Mouse (Mus musculus) myocyte (in vitro differentiated cells): ENCODE results near the gene Arl16. TPM values are rescaled to one million over a fixed set of nuclear protein-coding genes. Genes with fewer than 3 reads are reported as not detected.

Experiments used
- H3K27me3 ChIP-seq: one replicate; pipeline ENCODE4 v1.6.1; 2011; ENCODE audit not compliant: control insufficient read depth, insufficient read depth, insufficient read length
- H3K36me3 ChIP-seq: one replicate; pipeline ENCODE4 v1.6.1; 2011; ENCODE audit not compliant: control insufficient read depth, insufficient read depth
- H3K4me2 ChIP-seq: one replicate; pipeline ENCODE4 v1.6.1; 2011; ENCODE audit warnings: low read depth, control low read depth
- H3K4me3 ChIP-seq: one replicate; pipeline ENCODE4 v1.5.1; 2011; ENCODE audit warnings: mild to moderate bottlenecking, control low read depth, moderate library complexity
- H3K79me2 ChIP-seq: one replicate; pipeline ENCODE4 v1.6.1; 2011; ENCODE audit not compliant: control insufficient read depth, insufficient read depth
- H3ac ChIP-seq: one replicate; pipeline ENCODE4 v1.6.1; 2011; ENCODE audit not compliant: control insufficient read depth, insufficient read length
- CEBPB ChIP-seq: IDR thresholded peaks from 2 replicates; pipeline ENCODE4 v1.6.1; 2011; ENCODE audit warnings: mild to moderate bottlenecking, moderate library complexity; ENCODE audit not compliant: poor library complexity, insufficient read depth, severe bottlenecking
- E2F4 ChIP-seq: IDR thresholded peaks from one replicate; pipeline ENCODE4 v1.6.1; 2011; ENCODE audit warnings: mild to moderate bottlenecking, control low read depth, moderate library complexity; ENCODE audit not compliant: insufficient read depth
- MAX ChIP-seq: IDR thresholded peaks from one replicate; pipeline ENCODE4 v1.6.1; 2011; ENCODE audit warnings: low read depth, mild to moderate bottlenecking, control low read depth
- MYOD1 ChIP-seq, 3 experiments: IDR thresholded peaks; one replicate each; pipeline ENCODE4 v1.6.1; 2011; ENCODE audit warnings: control low read depth in 2 of 3, low read depth in 2 of 3, mild to moderate bottlenecking in 2 of 3, moderate library complexity in 1 of 3; ENCODE audit not compliant: insufficient read length in 2 of 3, control insufficient read depth in 1 of 3
- MYOG ChIP-seq, 3 experiments: IDR thresholded peaks; one replicate each; pipeline ENCODE4 v1.6.1; 2011; ENCODE audit warnings: control low read depth in 2 of 3, low read depth in 2 of 3, mild to moderate bottlenecking in 2 of 3; ENCODE audit not compliant: insufficient read length in 2 of 3, control insufficient read depth in 1 of 3, insufficient read depth in 1 of 3
- POLR2A ChIP-seq: IDR thresholded peaks from one replicate; pipeline ENCODE4 v1.6.1; 2011; ENCODE audit warnings: low read depth, mild to moderate bottlenecking, control low read depth, moderate library complexity; ENCODE audit not compliant: insufficient read length
- POLR2AphosphoS2 ChIP-seq: IDR thresholded peaks from one replicate; pipeline ENCODE4 v1.6.1; 2011; ENCODE audit warnings: low read depth, control low read depth; ENCODE audit not compliant: insufficient read length
- REST ChIP-seq: IDR thresholded peaks from one replicate; pipeline ENCODE4 v1.6.1; 2011; ENCODE audit warnings: mild to moderate bottlenecking, control low read depth, moderate library complexity; ENCODE audit not compliant: insufficient read depth, insufficient read length
- SRF ChIP-seq: IDR thresholded peaks from one replicate; pipeline ENCODE4 v1.6.1; 2011; ENCODE audit warnings: low read depth; ENCODE audit not compliant: control insufficient read depth, insufficient read length
- TCF12 ChIP-seq: IDR thresholded peaks from one replicate; pipeline ENCODE4 v1.6.1; 2011; ENCODE audit warnings: mild to moderate bottlenecking, control low read depth; ENCODE audit not compliant: poor library complexity, insufficient read depth, severe bottlenecking
- TCF3 ChIP-seq: IDR thresholded peaks from one replicate; pipeline ENCODE4 v1.6.1; 2011; ENCODE audit warnings: low read depth, control low read depth; ENCODE audit not compliant: insufficient read length
- USF1 ChIP-seq: IDR thresholded peaks from one replicate; pipeline ENCODE4 v1.6.1; 2011; ENCODE audit warnings: low read depth, mild to moderate bottlenecking, control low read depth, moderate library complexity
- polyA plus RNA-seq: library from polyadenylated mRNA; unstranded; fragments of >200 nt; fragmentation: generic; extraction: Trizol; gene quantifications from one replicate; pipeline ENCODE4 v1.2.1, GENCODE M21; 2012; ENCODE audit warnings: missing spikeins

The Arl16 gene
- polyA plus RNA-seq, 1 experiment = 15.6 TPM

DNA sequence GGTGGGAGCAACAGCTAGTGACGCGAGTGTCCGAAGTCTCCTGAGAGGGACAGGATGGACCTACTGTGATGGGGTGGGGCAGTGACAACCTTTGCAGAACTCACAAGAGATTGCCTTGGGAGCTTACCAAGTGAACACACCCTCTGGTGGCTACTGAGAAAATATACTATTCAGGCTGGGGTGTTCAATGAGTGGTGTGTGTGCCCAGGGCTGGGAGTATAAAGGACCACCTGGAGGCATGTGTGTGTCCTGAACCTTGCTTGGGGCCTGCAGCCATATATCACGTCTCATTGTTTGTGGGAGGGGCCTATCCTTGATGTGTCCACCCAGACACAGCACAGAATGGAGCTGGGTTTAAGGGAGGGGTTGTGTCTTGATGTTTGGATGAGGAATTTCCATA is 21.1 kb upstream of the Arl16 start:
- H3K4me2 ChIP-seq = no peak overlapping the region
- TF ChIP-seq POLR2AphosphoS2 (no peak), POLR2A (no peak), SRF (no peak), MYOG (IDR thresholded peaks at IDR 0.05; ENCODE audit: control insufficient read depth in 1 of 3, insufficient read depth in 1 of 3, insufficient read length in 2 of 3, low read depth in 2 of 3) (no peak), TCF3 (no peak), CEBPB (no peak), USF1 (no peak), E2F4 (no peak), TCF12 (no peak), MYOD1 (IDR thresholded peaks at IDR 0.05; ENCODE audit: control insufficient read depth in 1 of 3, insufficient read length in 2 of 3, low read depth in 2 of 3) (no peak), REST (no peak), MAX (no peak)
- no peak overlapping the region for H3K4me3 ChIP-seq
- peaks cover 30% of the 10 kb centered on the region for H3K79me2 ChIP-seq
- peaks cover 16% of the 10 kb centered on the region for H3K36me3 ChIP-seq
- no peak overlapping the region for H3ac ChIP-seq
- no peaks in the 10 kb centered on the region for H3K27me3 ChIP-seq

DNA sequence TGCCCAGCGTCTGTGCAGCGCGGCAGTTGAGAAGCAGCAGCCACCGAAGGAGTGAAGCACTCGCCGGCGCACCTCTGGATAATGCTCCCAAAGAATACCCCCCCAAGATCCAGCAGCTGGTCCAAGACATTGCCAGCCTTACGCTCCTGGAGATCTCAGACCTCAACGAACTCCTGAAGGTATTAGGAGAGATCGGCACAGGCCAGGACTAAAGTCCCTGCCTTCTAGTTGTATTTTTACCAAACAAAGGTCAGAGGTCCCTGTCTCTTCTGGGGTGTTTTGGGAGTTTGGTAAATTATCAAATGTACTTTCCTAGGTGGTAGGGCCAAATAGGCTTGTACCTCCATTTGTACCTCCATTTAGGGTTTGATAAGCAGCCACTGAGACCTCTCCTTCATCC is 17.8 kb upstream of the Arl16 start:
- no peak for TF ChIP-seq MYOD1 (IDR thresholded peaks at IDR 0.05; ENCODE audit: control insufficient read depth in 1 of 3, insufficient read length in 2 of 3, low read depth in 2 of 3)
- TF ChIP-seq MYOG (IDR thresholded peaks at IDR 0.05; ENCODE audit: control insufficient read depth in 1 of 3, insufficient read depth in 1 of 3, insufficient read length in 2 of 3, low read depth in 2 of 3) = no peak
- TF ChIP-seq REST = no peak
- no peak for TF ChIP-seq POLR2AphosphoS2
- TF ChIP-seq TCF3 = no peak
- peak overlapping the region; percentile 90 for H3ac ChIP-seq
- no peaks in the 10 kb centered on the region for H3K27me3 ChIP-seq
- peak overlapping the region; percentile 92 for H3K4me2 ChIP-seq
- peak overlapping the region; percentile 91 for H3K4me3 ChIP-seq
- H3K36me3 ChIP-seq = peaks cover 28% of the 10 kb centered on the region
- H3K79me2 ChIP-seq = peaks cover 24% of the 10 kb centered on the region

DNA sequence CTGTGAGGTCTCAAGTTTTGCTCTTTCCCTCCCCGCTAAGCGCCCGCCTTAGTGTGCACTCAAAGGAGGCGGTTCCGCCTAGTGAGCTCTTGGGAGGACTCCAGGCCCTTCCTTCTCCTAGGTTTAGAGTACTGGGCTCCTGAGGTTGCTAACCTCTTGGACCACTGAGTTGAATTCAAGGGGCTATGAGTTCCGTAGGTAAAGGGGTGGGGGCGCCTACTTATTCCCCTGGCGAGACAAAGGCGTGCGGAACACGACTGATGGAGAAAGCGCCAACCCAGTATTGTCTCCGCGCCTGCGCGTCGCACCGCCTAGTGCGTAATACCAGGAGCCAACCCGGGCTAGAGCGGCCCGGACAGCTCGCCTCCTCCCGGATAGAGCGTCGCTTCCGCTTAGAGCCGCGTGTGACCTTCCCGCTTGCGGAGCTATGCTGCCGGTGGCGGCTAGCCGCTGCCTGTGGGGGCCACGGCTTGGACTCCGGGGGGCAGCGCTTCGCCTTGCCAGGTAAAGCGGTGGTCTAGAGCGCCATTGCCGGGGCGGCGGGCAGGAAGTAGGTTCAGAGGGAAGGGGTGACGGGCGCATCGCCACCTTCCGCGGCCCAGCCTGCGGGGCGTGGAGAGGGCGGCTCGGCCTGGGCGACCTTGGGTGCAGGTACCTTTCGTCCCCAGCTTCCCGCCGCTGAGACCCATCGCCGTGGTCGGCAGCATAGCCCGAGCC is 17.0 kb upstream of the Arl16 start, which contains the start of gene Mrpl12:
Mrpl12 (plus strand) TSS at position 349 of the 717 bp plus-strand sequence.
- peak within 1 kb of the TSS; percentile 91 for H3K4me3 ChIP-seq
- no peak for TF ChIP-seq E2F4
- peak; percentile 90 for TF ChIP-seq POLR2AphosphoS2
- peak; percentile 79 for TF ChIP-seq SRF
- no peak for TF ChIP-seq TCF12
- no peak for TF ChIP-seq CEBPB
- peak in 2 of 3 experiments; percentile 12 to 59 for TF ChIP-seq MYOG (IDR thresholded peaks at IDR 0.05; ENCODE audit: control insufficient read depth in 1 of 3, insufficient read depth in 1 of 3, insufficient read length in 2 of 3, low read depth in 2 of 3)
- TF ChIP-seq MYOD1 (IDR thresholded peaks at IDR 0.05; ENCODE audit: control insufficient read depth in 1 of 3, insufficient read length in 2 of 3, low read depth in 2 of 3) = no peak
- no peak for TF ChIP-seq REST
- no peak for TF ChIP-seq MAX
- TF ChIP-seq POLR2A = peak; percentile 84
- peak within 1 kb of the TSS; percentile 90 for H3ac ChIP-seq
- peak within 1 kb of the TSS; percentile 92 for H3K4me2 ChIP-seq
- peaks cover 28% of the 10 kb centered on the region for H3K36me3 ChIP-seq
- H3K79me2 ChIP-seq = peaks cover 24% of the 10 kb centered on the region
- H3K27me3 ChIP-seq = no peaks in the 10 kb centered on the region

DNA sequence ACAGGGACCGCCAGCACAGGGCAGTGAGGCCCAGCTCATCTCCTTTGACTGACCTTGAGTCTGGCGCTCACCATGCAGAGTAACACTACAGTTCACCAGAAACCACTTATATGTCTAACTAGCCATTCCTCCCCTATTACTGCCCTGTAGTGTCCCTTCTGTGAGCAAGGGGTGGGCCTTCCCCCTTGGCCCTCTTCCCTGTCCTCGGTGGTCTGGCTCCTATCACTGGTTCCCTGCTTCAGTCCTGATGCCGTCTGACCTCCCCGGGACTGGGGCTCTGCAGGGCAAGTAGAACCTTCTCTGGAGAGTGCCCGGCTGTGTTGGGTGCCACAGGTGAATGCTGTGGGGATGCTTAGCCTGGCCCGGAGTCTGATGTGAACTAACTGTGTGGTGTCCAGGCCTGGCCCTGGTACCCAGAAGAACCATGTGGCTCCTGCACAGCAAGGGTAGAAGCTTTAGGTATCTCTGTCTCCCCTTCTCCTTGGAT is 16.1 kb upstream of the Arl16 start:
- Histone ChIP-seq H3K36me3 (peaks cover 28% of the 10 kb centered on the region), H3K27me3 (no peaks in the 10 kb centered on the region), H3K79me2 (peaks cover 24% of the 10 kb centered on the region), H3K4me3 (peak overlapping the region; percentile 91), H3ac (no peak overlapping the region), H3K4me2 (peak overlapping the region; percentile 78)
- TF ChIP-seq USF1 = no peak
- TF ChIP-seq REST = no peak
- no peak for TF ChIP-seq E2F4
- no peak for TF ChIP-seq TCF3
- no peak for TF ChIP-seq MYOD1 (IDR thresholded peaks at IDR 0.05; ENCODE audit: control insufficient read depth in 1 of 3, insufficient read length in 2 of 3, low read depth in 2 of 3)
- TF ChIP-seq MYOG (IDR thresholded peaks at IDR 0.05; ENCODE audit: control insufficient read depth in 1 of 3, insufficient read depth in 1 of 3, insufficient read length in 2 of 3, low read depth in 2 of 3) = no peak
- TF ChIP-seq SRF = no peak
- TF ChIP-seq TCF12 = no peak
- no peak for TF ChIP-seq POLR2AphosphoS2
- TF ChIP-seq CEBPB = no peak
- no peak for TF ChIP-seq MAX
- TF ChIP-seq POLR2A = no peak

DNA sequence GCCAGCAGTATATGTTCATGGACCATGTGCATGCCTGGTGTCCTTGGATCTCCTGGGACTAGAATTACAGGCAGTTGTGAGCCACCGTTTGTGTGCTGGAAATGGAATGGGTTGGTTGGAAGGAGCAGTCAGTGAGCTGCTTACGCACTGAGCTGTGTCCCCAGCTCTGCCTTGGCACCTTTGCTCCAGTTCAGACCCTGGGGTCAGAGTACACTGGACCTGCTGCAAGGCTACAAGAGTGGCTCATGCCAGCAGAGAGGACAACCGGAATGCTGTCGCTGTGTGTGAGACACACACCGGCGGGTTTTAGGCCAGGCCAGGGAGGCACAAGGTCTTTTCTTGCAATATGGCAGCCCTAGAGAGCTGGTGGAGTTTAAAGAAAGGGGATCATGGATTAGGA is 4.6 kb upstream of the Arl16 start:
- Histone ChIP-seq H3K27me3 (no peaks in the 10 kb centered on the region), H3ac (no peak overlapping the region), H3K36me3 (peaks cover 27% of the 10 kb centered on the region), H3K4me3 (no peak overlapping the region), H3K79me2 (peaks cover 15% of the 10 kb centered on the region), H3K4me2 (no peak overlapping the region)
- no peak for TF ChIP-seq MYOD1 (IDR thresholded peaks at IDR 0.05; ENCODE audit: control insufficient read depth in 1 of 3, insufficient read length in 2 of 3, low read depth in 2 of 3)
